Mouse (Mus musculus) stomach, postnatal 0 days (tissue): Measurements from ENCODE around the gene Ccdc34.

Source experiments
- CTCF ChIP-seq: IDR thresholded peaks from 2 replicates; pipeline ENCODE4 v1.5.1; 2016; ENCODE audit warnings: antibody characterized with exemption, low read depth, mild to moderate bottlenecking, moderate library complexity
- EP300 ChIP-seq: optimal IDR thresholded peaks from 2 replicates; pipeline ENCODE3; 2016; ENCODE audit warnings: antibody characterized with exemption

GRCm38 (mm10) chr2:110137291-110137690 lies 119.7 kb downstream of the Ccdc34 start:
- no peak for TF ChIP-seq EP300
- no peak for TF ChIP-seq CTCF
